Mouse (Mus musculus): ENCODE measurements around the gene Prr29.

- no peak for TF ChIP-seq CTCF (IDR thresholded peaks at IDR 0.05; ENCODE audit: borderline replicate concordance, extremely low read depth, insufficient read depth, insufficient read length)
- no peak for TF ChIP-seq POLR2A (IDR thresholded peaks at IDR 0.05; ENCODE audit: borderline replicate concordance, extremely low read depth, insufficient read depth, insufficient read length, poor library complexity, severe bottlenecking)
These were observed 16.6 kb downstream of the Prr29 start for GRCm38 (mm10) chr11:106381883-106382282.

All from brain, embryonic 14.5 days (tissue).